Mouse (Mus musculus): ENCODE data around the gene Ugt1a10.

DNA sequence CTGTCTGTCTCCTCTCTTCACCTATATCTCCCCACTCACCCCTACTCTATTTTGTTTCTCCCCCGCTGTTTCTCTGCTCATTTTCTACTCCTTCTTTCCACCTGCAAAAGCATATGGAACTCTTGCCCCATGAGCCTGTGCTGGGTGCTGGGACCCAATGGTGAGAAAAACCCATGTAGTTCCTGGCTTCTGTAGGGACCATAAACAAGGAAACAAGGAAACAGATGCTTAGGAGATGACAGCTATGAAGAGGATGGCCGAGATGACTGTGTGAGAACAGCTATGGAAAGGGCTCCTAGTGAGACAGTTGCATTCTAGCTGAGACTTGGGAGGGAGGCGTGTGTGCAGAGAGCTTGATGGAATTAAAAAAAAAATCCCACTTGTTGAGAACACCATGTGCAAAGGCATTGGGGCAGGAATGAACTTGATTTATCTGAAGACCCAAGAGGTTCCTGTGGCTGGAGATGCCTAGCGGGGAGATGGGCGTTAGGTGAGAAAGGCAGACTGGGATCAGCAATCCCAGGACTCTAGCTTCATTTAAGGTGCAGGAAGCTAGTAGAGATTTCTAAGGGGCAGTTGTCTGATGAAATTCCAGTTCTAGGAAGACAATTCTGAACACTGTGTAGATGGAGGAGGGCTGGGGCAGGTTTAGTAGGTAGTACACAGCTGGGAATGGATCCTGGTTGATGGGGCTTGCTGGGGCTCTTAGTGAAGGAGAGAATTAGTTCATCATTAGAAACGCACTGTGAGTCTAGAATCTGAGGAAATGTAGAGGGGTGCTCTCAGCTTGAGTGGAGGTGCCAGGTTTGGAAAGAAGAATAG lies 176.0 kb downstream of the Ugt1a10 start:
- no peak for TF ChIP-seq POLR2A (IDR thresholded peaks at IDR 0.05; ENCODE audit: borderline replicate concordance, insufficient read depth, low read length)
- no peak for TF ChIP-seq CTCF (IDR thresholded peaks at IDR 0.05; ENCODE audit: borderline replicate concordance, insufficient read depth, low read depth, low read length)

Data from cerebellum, adult 2 months (tissue).